Mouse (Mus musculus): Measurements from ENCODE around the gene Ppp3ca. TPM values are rescaled to one million over a fixed set of nuclear protein-coding genes. Genes with fewer than 3 reads are reported as not detected.

Ppp3ca gene
- total RNA-seq, 2 experiments from 2014 or later: 11.8 to 16.3 TPM

DNA sequence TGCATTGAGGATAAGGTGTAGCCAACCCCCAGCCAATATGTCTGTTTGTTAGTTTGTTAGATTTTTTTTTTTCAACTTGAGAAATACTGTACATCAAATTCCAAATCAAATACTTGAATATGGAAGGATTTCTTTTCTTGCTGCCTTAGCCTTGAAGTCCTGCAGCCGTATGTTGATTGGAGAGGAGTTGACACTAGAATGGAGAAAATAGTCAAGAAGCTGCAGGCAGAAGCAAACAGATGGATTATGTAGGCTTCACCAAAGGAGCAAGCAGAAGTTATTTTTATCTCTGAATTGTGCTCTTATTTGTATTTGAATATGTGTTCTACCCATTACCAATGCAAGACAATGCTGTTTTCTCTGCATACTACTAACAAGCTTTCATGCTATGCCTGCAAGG, 282.9 kb downstream of the Ppp3ca start:
- no peak for ATAC-seq (replicated peaks; ENCODE audit: low FRiP score, poor library complexity, severe bottlenecking)

DNA sequence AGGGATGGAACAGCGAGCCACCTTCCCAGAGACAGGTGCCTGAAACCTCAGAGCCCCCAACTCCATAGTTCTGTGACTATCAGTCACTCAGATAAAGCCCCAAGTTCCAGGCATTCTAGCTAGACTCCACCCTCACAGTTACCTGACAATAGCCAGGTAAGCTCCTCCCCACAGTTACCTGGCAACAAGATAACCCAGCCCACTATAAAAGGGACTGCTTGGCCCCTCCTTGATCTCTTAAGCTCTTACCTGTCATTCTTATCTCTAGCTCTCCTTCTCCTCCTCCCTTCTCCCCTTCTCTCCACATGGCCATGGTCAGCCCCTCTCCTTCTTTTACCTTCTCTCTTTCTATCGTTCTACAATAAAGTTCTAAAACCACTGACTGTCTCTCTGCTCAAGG, 285.1 kb downstream of the Ppp3ca start:
- no peak for ATAC-seq (replicated peaks; ENCODE audit: low FRiP score, poor library complexity, severe bottlenecking)

DNA sequence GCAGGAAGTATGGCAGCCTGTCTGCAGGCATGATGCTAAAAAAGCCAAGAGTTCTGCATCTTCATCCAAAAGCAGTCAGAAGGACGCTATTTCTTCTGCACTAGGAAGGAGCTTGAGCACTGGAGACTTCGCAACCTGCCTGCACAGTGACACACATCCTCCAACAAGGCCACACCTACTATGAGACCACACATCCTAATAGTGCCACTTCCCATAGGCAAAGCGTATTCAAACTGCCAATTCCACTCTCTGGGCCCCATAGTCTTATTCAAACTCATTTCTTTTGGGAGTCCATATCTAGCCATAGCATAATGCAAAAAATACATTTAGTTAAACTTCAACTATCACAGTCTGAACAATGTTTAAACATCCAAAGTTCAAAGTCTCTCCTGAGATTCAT, 290.4 kb downstream of the Ppp3ca start:
- no peak for ATAC-seq (replicated peaks; ENCODE audit: low FRiP score, poor library complexity, severe bottlenecking)

DNA sequence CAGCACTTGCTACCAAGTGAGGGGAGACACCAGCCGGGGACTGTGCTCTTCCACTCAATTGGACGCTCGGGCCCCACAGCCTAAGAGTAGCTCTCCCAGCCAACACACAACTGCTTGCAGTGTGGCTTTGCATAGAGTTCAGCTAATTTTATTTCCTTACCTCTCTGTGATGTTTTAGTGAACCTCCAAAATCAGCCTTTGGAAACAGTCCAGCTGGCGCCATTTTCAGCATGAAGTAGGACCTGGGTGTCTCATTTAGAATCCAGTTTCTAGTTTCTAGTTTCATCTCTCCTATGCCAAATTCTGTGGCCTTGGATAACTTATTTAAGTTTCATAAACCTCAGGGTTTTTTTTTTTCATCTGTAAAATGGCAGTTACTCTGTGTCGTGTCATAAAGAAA, 296.9 kb downstream of the Ppp3ca start:
- ATAC-seq (replicated peaks; ENCODE audit: low FRiP score, poor library complexity, severe bottlenecking): no peak

DNA sequence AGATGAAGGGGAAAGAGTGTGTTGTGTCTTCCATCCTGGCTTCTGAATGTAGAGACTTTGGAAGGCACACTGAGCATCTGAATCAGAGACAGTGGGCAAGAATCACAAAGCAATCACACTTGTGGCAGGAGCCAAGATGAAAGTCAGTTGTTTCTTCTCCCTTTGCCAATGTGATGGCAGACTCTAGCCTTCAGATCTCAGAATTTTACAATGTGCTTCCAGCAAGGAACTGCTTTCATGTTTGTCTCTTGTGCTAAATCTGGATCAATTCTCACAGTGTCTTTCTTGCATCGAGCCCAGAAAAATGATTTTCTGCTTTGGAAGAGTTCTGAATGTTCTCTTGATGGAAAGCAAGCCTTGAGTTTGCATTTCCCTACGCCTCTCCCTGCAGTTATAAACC, 297.6 kb downstream of the Ppp3ca start:
- ATAC-seq (replicated peaks; ENCODE audit: low FRiP score, poor library complexity, severe bottlenecking): no peak

DNA sequence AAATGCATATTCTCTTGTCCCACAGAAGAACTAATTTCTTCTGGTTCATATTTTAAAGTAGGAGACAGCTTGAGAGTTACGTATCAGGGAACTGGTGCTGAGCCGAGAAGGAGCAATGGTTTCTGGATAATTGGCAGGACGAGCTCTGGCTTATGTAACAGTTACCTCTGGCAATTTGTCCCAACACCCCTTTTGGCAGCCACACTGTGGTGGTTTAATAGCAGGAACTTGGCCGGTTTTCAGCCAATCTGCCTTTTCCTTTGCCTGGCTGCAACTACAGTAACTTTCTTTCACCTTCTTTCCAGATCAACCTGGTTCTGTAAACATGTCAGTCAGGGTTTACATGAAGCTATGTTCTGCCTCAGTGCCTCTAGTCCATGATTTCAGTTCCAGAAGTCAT, 299.9 kb downstream of the Ppp3ca start:
- no peak for ATAC-seq (replicated peaks; ENCODE audit: low FRiP score, poor library complexity, severe bottlenecking)

DNA sequence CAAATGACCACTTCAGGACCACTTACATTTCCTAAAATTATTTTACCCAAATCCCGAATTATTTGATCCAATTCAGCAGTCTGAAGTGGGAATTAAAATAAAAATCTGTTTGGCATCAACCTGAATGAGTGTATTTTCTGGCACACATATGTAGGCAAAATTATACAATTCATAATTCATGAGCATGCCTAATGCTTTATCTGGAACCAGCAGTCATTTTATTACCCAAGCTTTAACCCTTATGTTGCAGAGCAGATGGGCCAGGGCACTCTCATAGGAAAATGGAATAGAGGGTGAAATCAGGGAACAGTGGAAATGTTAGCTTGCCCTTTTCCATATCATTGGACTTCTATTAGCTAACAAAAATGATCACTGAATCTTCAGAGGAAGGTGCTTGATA, 307.9 kb downstream of the Ppp3ca start:
- no peak for ATAC-seq (replicated peaks; ENCODE audit: low FRiP score, poor library complexity, severe bottlenecking)

DNA sequence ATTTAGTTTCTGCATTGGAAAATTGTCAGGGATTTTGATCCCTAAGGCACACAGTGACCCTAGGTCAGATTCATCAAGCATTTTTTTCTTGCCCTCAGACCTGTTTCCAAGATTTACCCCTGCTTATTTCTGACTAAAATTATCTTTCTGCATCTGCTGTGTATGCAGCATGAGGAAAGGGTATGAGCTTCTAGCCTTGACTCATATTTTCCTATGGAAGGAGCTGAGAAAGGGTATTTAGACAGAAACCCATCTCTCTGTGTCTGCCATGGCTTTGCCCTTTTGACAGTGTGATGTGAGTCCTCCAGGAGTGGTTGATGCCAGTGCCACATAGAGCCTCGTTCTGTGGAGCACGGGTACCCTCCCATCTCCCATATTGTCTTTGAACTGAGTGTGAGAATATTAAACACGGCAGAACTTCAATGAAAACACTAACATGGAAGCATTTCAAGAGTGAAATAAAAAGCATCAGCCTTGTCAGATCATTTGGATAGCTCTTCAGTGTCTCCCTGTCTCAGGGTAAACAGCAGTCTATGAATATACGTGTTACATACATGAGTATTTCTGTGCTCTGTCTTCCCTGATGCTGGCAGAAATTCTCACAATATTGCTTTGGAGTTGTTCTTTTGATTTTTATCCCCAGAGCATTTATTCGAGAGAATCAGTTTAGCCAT, 311.1 kb downstream of the Ppp3ca start:
- ATAC-seq (replicated peaks; ENCODE audit: low FRiP score, poor library complexity, severe bottlenecking): no peak

DNA sequence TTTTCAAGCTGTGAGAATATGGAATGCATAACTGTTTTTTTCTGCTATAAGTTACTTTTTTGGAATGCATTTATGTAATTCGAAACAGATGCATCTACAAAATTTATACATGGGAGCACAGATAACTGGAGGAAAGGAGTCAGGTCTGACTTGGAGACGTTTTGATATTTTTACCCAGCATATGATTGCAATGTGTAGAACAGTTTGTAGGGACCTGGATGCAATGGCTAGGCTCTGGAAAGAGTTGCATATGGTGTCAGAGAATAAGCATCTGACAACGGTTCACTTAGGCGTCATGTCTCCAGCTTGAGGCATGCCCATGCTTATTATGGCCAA, 311.6 kb downstream of the Ppp3ca start:
- ATAC-seq (replicated peaks; ENCODE audit: low FRiP score, poor library complexity, severe bottlenecking): no peak

DNA sequence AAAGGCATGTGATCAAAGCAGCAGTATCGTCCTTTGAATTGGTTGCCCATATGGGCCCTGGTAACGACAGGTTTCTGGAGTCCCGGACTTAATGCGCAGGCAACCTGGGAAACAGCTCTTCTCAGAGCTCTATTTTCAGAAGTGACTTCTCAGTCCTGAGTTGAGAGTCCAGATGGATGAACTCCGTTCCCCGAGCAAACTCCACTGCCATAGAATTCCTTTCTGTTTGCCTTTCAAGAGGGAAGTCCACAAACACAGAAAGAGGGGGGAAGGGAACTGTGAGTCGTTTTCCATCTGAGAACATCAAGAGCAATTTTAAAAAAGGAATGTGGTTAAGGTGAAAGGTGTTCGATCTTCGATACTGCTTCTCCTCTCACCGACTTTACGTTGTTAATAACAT, 312.1 kb downstream of the Ppp3ca start:
- no peak for ATAC-seq (replicated peaks; ENCODE audit: low FRiP score, poor library complexity, severe bottlenecking)

DNA sequence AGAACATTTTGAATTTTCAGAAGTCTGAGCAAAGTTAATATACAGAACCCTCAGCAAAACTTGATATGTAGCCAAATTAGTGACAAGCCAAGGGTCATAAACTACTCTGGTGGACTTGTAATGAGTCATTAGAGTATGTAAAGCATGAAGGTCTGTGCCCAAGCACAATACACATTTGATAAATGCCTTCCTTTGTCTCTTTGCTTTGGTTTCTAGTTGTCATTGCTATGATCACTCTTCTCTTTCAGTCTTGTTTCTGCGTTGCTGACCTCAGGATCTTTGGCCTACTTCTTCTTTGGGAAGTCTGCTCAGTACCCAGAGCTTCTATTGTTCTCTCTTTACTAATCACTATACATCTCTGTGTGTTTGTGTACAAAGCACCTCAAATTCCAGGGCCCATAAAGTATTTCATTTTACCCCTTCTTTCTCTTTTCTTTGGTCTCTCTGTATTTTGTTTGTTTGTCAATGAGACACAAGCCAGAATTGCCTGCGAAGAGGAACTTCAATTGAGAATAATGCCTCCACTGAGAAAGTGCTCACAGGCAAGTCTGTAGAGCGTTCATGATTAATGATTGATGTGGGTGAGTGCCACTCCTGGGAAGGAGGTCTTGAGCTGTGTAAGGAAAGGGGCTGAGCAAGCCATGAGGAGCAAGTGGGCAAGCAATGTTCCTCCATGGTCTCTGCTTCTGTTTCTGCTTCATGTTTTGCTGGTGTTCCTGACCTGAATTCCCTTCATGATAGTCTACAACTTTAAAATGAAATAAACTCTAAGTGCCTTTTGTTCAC, 316.4 kb downstream of the Ppp3ca start:
- ATAC-seq (replicated peaks; ENCODE audit: low FRiP score, poor library complexity, severe bottlenecking): no peak

Measured in erythroid progenitor cell, adult 5-6 weeks (primary cell).